Mouse (Mus musculus) intestine, embryonic 14.5 days (tissue): ENCODE data around the gene Cd83. TPM values are rescaled to one million over a fixed set of nuclear protein-coding genes. Genes with fewer than 3 reads are reported as not detected.

Experiments
- ATAC-seq: fragments of 200-750 bp; cut with Nextera tagmentation; replicated peaks from 2 replicates; pipeline ENCODE4 v1.8.0; 2017; ENCODE audit warnings: low read depth, moderate number of reproducible peaks, moderate TSS enrichment, moderate library complexity; ENCODE audit not compliant: low FRiP score, low TSS enrichment
- DNase-seq: peaks from one replicate; pipeline ENCODE4 v3.0.0-alpha.2; 2018; ENCODE audit warnings: low spot score
- H3K27ac ChIP-seq: fragments of 300-500 bp; sonication (generic); 2 replicates; pipeline ENCODE4 v1.5.1; 2014; ENCODE audit warnings: low read depth, mild to moderate bottlenecking, control low read depth
- H3K27me3 ChIP-seq: fragments of 300-500 bp; sonication (generic); replicated peaks from 2 replicates; pipeline ENCODE4 v1.6.1; 2014; ENCODE audit warnings: low read length, control low read depth; ENCODE audit not compliant: control insufficient read depth, insufficient read depth
- H3K36me3 ChIP-seq: fragments of 300-500 bp; sonication (generic); 2 replicates; pipeline ENCODE4 v1.6.1; 2014; ENCODE audit warnings: low read length, control low read depth; ENCODE audit not compliant: control insufficient read depth, insufficient read depth
- H3K4me1 ChIP-seq: fragments of 300-500 bp; sonication (generic); replicated peaks from 2 replicates; pipeline ENCODE4 v1.6.1; 2014; ENCODE audit warnings: low read length, control low read depth, mixed read lengths; ENCODE audit not compliant: control insufficient read depth, insufficient read depth
- H3K4me2 ChIP-seq: fragments of 300-500 bp; sonication (generic); 2 replicates; pipeline ENCODE4 v1.6.1; 2014; ENCODE audit warnings: low read length
- H3K4me3 ChIP-seq: fragments of 300-500 bp; sonication (generic); 2 replicates; pipeline ENCODE4 v1.5.1; 2014; ENCODE audit warnings: low read depth, low read length, control low read depth, mixed read lengths
- H3K9ac ChIP-seq: fragments of 300-500 bp; sonication (generic); 2 replicates; pipeline ENCODE4 v1.6.1; 2014; ENCODE audit warnings: mild to moderate bottlenecking, low read length
- H3K9me3 ChIP-seq: fragments of 300-500 bp; sonication (generic); 2 replicates; pipeline ENCODE4 v1.6.1; 2016; ENCODE audit warnings: low read length, control low read depth; ENCODE audit not compliant: control insufficient read depth
- WGBS: fragments of 180-500 bp; shearing (Covaris S2); extraction: QIAGEN DNeasy Blood & Tissue Kit; methylation state at CpG from one replicate; pipeline ENCODE4 v1.1.7; 2014; 5-methylcytosine and 5-hydroxymethylcytosine counted together
- polyA plus RNA-seq: library from polyadenylated mRNA; unstranded; fragments of >200 nt; fragmentation: Nextera tagmentation; extraction: Ambion mirVana; gene quantifications from 2 replicates; pipeline ENCODE4 v1.2.1, GENCODE M21; 2014

Cd83 gene
- polyA plus RNA-seq, 1 experiment from 2014 or later, result 9.4 TPM

- Histone ChIP-seq H3K4me2 (no peak overlapping the region), H3K4me3 (no peak overlapping the region), H3K4me1 (no peaks in the 10 kb centered on the region), H3K9ac (no peak overlapping the region), H3K36me3 (no peaks in the 10 kb centered on the region), H3K27me3 (no peaks in the 10 kb centered on the region), H3K27ac (no peak overlapping the region), H3K9me3 (no peaks in the 10 kb centered on the region)
- 79% methylated on average over 7 of the region's 7 CpGs for WGBS
- DNase-seq, result no peak
- no peak for ATAC-seq
These were observed 17.5 kb upstream of the Cd83 start for GRCm38 (mm10) chr13:43766786-43767680.

- DNase-seq (no peak), ATAC-seq (no peak)
- Histone ChIP-seq H3K9me3 (no peaks in the 10 kb centered on the region), H3K27me3 (no peaks in the 10 kb centered on the region), H3K4me3 (no peak overlapping the region), H3K4me2 (no peak overlapping the region), H3K4me1 (0 out of 2 replicates have a peak, but pooled peaks cover 4% of the 10 kb centered on the region), H3K36me3 (no peaks in the 10 kb centered on the region), H3K27ac (no peak overlapping the region), H3K9ac (no peak overlapping the region)
- 91% methylated on average over 6 of the region's 6 CpGs for WGBS
These were observed 11.6 kb upstream of the Cd83 start for GRCm38 (mm10) chr13:43773020-43773419.

GRCm38 (mm10) chr13:43773965-43774566, 10.5 kb upstream of the Cd83 start:
- no peak for ATAC-seq

GRCm38 (mm10) chr13:43774605-43775426, 9.8 kb upstream of the Cd83 start:
- Histone ChIP-seq H3K4me2 (no peak overlapping the region), H3K27me3 (no peaks in the 10 kb centered on the region), H3K36me3 (no peaks in the 10 kb centered on the region), H3K4me1 (0 out of 2 replicates have a peak, but pooled peaks cover 4% of the 10 kb centered on the region), H3K27ac (no peak overlapping the region), H3K4me3 (no peak overlapping the region), H3K9ac (no peak overlapping the region), H3K9me3 (no peaks in the 10 kb centered on the region)
- no peak for ATAC-seq
- no peak for DNase-seq
- 78% methylated on average over 13 of the region's 13 CpGs for WGBS

More at GRCm38 (mm10) chr13:43773965-43774566, 10.5 kb upstream of the Cd83 start:
- H3K4me1 ChIP-seq, result 0 out of 2 replicates have a peak, but pooled peaks cover 4% of the 10 kb centered on the region
- no peak for DNase-seq
- H3K9me3 ChIP-seq, result no peaks in the 10 kb centered on the region
- H3K36me3 ChIP-seq, result no peaks in the 10 kb centered on the region
- no peaks in the 10 kb centered on the region for H3K27me3 ChIP-seq
- H3K27ac ChIP-seq, result no peak overlapping the region
- no peak overlapping the region for H3K4me3 ChIP-seq
- 61% methylated on average over 15 of the region's 15 CpGs for WGBS
- H3K4me2 ChIP-seq, result no peak overlapping the region
- no peak overlapping the region for H3K9ac ChIP-seq

- 87% methylated on average over 2 of the region's 2 CpGs for WGBS
- H3K9me3 ChIP-seq, result no peaks in the 10 kb centered on the region
- DNase-seq, result no peak
These were observed 9.2 kb upstream of the Cd83 start for GRCm38 (mm10) chr13:43775427-43775733.

GRCm38 (mm10) chr13:43777321-43778002, 7.1 kb upstream of the Cd83 start:
- Histone ChIP-seq H3K27ac (no peak overlapping the region), H3K4me1 (0 out of 2 replicates have a peak, but pooled peaks cover 4% of the 10 kb centered on the region), H3K27me3 (no peaks in the 10 kb centered on the region), H3K9ac (no peak overlapping the region), H3K4me3 (no peak overlapping the region), H3K4me2 (no peak overlapping the region), H3K9me3 (no peaks in the 10 kb centered on the region), H3K36me3 (no peaks in the 10 kb centered on the region)
- DNase-seq (no peak), ATAC-seq (no peak)
- WGBS, result 70% methylated on average over 9 of the region's 9 CpGs

More at GRCm38 (mm10) chr13:43775427-43775733, 9.2 kb upstream of the Cd83 start:
- H3K4me1 ChIP-seq, result 0 out of 2 replicates have a peak, but pooled peaks cover 4% of the 10 kb centered on the region
- H3K36me3 ChIP-seq, result no peaks in the 10 kb centered on the region
- ATAC-seq, result no peak
- H3K4me2 ChIP-seq, result no peak overlapping the region
- no peak overlapping the region for H3K27ac ChIP-seq
- no peak overlapping the region for H3K9ac ChIP-seq
- no peaks in the 10 kb centered on the region for H3K27me3 ChIP-seq
- no peak overlapping the region for H3K4me3 ChIP-seq

- no peak overlapping the region for H3K27ac ChIP-seq
These were observed 6.4 kb upstream of the Cd83 start for GRCm38 (mm10) chr13:43778021-43778649.

More at GRCm38 (mm10) chr13:43778021-43778649, 6.4 kb upstream of the Cd83 start:
- Histone ChIP-seq H3K4me1 (0 out of 2 replicates have a peak, but pooled peaks cover 4% of the 10 kb centered on the region), H3K36me3 (no peaks in the 10 kb centered on the region), H3K4me2 (no peak overlapping the region), H3K9me3 (no peaks in the 10 kb centered on the region), H3K9ac (no peak overlapping the region), H3K27me3 (peaks cover 1% of the 10 kb centered on the region; the same call in 1 of the 2 replicates), H3K4me3 (no peak overlapping the region)
- WGBS, result 39% methylated on average over 6 of the region's 6 CpGs
- no peak for ATAC-seq
- no peak for DNase-seq
